Mouse (Mus musculus) intestine, embryonic 14.5 days (tissue): ENCODE measurements at regions not wholly inside any gene's neighbourhood (a gene's known extent, or its start where the extent isn't known, plus 50 kb on each side); places are given as distances from the start of the nearest gene placed in this dataset.

Source experiments
- ATAC-seq: fragments of 200-750 bp; cut with Nextera tagmentation; replicated peaks from 2 replicates; pipeline ENCODE4 v1.8.0; 2017; ENCODE audit warnings: low read depth, moderate number of reproducible peaks, moderate TSS enrichment, moderate library complexity; ENCODE audit not compliant: low FRiP score, low TSS enrichment
- DNase-seq: peaks from one replicate; pipeline ENCODE4 v3.0.0-alpha.2; 2018; ENCODE audit warnings: low spot score
- H3K27ac ChIP-seq: fragments of 300-500 bp; sonication (generic); 2 replicates; pipeline ENCODE4 v1.5.1; 2014; ENCODE audit warnings: low read depth, mild to moderate bottlenecking, control low read depth
- H3K27me3 ChIP-seq: fragments of 300-500 bp; sonication (generic); replicated peaks from 2 replicates; pipeline ENCODE4 v1.6.1; 2014; ENCODE audit warnings: low read length, control low read depth; ENCODE audit not compliant: control insufficient read depth, insufficient read depth
- H3K36me3 ChIP-seq: fragments of 300-500 bp; sonication (generic); 2 replicates; pipeline ENCODE4 v1.6.1; 2014; ENCODE audit warnings: low read length, control low read depth; ENCODE audit not compliant: control insufficient read depth, insufficient read depth
- H3K4me1 ChIP-seq: fragments of 300-500 bp; sonication (generic); replicated peaks from 2 replicates; pipeline ENCODE4 v1.6.1; 2014; ENCODE audit warnings: low read length, control low read depth, mixed read lengths; ENCODE audit not compliant: control insufficient read depth, insufficient read depth
- H3K4me2 ChIP-seq: fragments of 300-500 bp; sonication (generic); 2 replicates; pipeline ENCODE4 v1.6.1; 2014; ENCODE audit warnings: low read length
- H3K4me3 ChIP-seq: fragments of 300-500 bp; sonication (generic); 2 replicates; pipeline ENCODE4 v1.5.1; 2014; ENCODE audit warnings: low read depth, low read length, control low read depth, mixed read lengths
- H3K9ac ChIP-seq: fragments of 300-500 bp; sonication (generic); 2 replicates; pipeline ENCODE4 v1.6.1; 2014; ENCODE audit warnings: mild to moderate bottlenecking, low read length
- H3K9me3 ChIP-seq: fragments of 300-500 bp; sonication (generic); 2 replicates; pipeline ENCODE4 v1.6.1; 2016; ENCODE audit warnings: low read length, control low read depth; ENCODE audit not compliant: control insufficient read depth
- WGBS: fragments of 180-500 bp; shearing (Covaris S2); extraction: QIAGEN DNeasy Blood & Tissue Kit; methylation state at CpG from one replicate; pipeline ENCODE4 v1.1.7; 2014; 5-methylcytosine and 5-hydroxymethylcytosine counted together

DNA sequence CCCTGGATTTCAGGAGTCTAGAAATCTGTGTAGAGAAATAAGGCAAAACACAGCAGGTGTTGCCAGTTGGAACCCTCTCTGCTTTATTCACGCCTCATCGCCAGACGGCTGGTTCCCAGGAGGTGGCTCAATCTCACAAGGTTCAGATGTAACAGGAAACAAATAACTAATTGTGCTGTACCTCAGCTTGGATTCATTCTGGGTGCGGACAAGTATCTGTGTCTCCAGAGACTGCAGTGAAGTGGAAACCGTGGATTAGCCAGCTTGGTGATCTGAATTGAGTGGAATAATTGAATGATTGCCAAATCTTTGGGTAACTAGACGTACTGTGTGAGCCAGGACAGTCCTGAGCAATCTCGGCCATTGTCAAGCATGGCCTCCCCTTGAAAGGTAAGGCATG is 145.4 kb upstream of the Nr4a3 start:
- no peak overlapping the region for H3K4me2 ChIP-seq
- no peak for DNase-seq
- no peaks in the 10 kb centered on the region for H3K36me3 ChIP-seq
- H3K9ac ChIP-seq: no peak overlapping the region
- no peak for ATAC-seq
- no peaks in the 10 kb centered on the region for H3K27me3 ChIP-seq
- 77% methylated on average over 7 of the region's 7 CpGs for WGBS
- H3K9me3 ChIP-seq: no peaks in the 10 kb centered on the region
- H3K4me3 ChIP-seq: no peak overlapping the region
- H3K27ac ChIP-seq: no peak overlapping the region
- H3K4me1 ChIP-seq: no peaks in the 10 kb centered on the region

DNA sequence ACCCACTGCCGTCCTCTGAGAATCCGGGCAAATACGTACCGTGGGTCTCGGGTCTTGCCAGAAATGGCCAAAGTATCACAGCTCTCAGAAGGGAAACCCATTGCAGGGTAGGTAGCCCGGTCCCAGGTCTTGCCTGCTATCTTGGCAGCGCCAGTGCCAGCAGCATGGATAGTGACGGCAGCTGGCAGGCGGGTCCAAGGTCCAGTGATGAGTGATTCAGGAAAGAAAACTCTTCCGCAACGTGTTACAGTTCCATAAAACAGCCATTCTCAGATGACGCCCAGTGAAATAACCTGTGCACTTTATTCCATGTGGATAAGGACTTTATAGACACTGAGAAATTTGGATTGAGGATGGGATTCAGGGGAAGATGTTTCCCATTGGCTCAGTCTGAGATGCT is 142.2 kb upstream of the Nr4a3 start:
- no peaks in the 10 kb centered on the region for H3K36me3 ChIP-seq
- ATAC-seq: no peak
- H3K4me3 ChIP-seq: no peak overlapping the region
- WGBS: 90% methylated on average over 12 of the region's 12 CpGs
- no peak overlapping the region for H3K27ac ChIP-seq
- H3K4me1 ChIP-seq: no peaks in the 10 kb centered on the region
- no peaks in the 10 kb centered on the region for H3K9me3 ChIP-seq
- no peak overlapping the region for H3K4me2 ChIP-seq
- no peak overlapping the region for H3K9ac ChIP-seq
- no peak for DNase-seq
- H3K27me3 ChIP-seq: no peaks in the 10 kb centered on the region

GRCm38 (mm10) chr4:47912259-47912658 is 132.7 kb upstream of the Nr4a3 start:
- no peak for ATAC-seq
- 86% methylated on average over 1 of the region's 1 CpGs for WGBS
- DNase-seq: no peak

GRCm38 (mm10) chr4:47919576-47919975 is 125.4 kb upstream of the Nr4a3 start:
- H3K4me3 ChIP-seq: no peak overlapping the region
- ATAC-seq (no peak), DNase-seq (no peak)
- H3K27ac ChIP-seq: no peak overlapping the region
- no peaks in the 10 kb centered on the region for H3K36me3 ChIP-seq
- no peaks in the 10 kb centered on the region for H3K4me1 ChIP-seq
- no peak overlapping the region for H3K4me2 ChIP-seq
- no peaks in the 10 kb centered on the region for H3K9me3 ChIP-seq
- WGBS: 43% methylated on average over 7 of the region's 7 CpGs
- no peaks in the 10 kb centered on the region for H3K27me3 ChIP-seq
- no peak overlapping the region for H3K9ac ChIP-seq

More at GRCm38 (mm10) chr4:47912259-47912658, 132.7 kb upstream of the Nr4a3 start:
- no peak overlapping the region for H3K27ac ChIP-seq
- H3K27me3 ChIP-seq: no peaks in the 10 kb centered on the region
- no peaks in the 10 kb centered on the region for H3K4me1 ChIP-seq
- no peak overlapping the region for H3K4me3 ChIP-seq
- no peaks in the 10 kb centered on the region for H3K36me3 ChIP-seq
- no peak overlapping the region for H3K4me2 ChIP-seq
- no peaks in the 10 kb centered on the region for H3K9me3 ChIP-seq
- no peak overlapping the region for H3K9ac ChIP-seq

GRCm38 (mm10) chr4:47931464-47931863 is 113.5 kb upstream of the Nr4a3 start:
- Histone ChIP-seq H3K27ac (no peak overlapping the region), H3K9ac (no peak overlapping the region), H3K4me1 (no peaks in the 10 kb centered on the region), H3K4me2 (no peak overlapping the region), H3K27me3 (no peaks in the 10 kb centered on the region), H3K9me3 (peaks cover 4% of the 10 kb centered on the region; the same call in 1 of the 2 replicates), H3K4me3 (no peak overlapping the region), H3K36me3 (no peaks in the 10 kb centered on the region)
- 83% methylated on average over 2 of the region's 2 CpGs for WGBS
- ATAC-seq (no peak), DNase-seq (no peak)

DNA sequence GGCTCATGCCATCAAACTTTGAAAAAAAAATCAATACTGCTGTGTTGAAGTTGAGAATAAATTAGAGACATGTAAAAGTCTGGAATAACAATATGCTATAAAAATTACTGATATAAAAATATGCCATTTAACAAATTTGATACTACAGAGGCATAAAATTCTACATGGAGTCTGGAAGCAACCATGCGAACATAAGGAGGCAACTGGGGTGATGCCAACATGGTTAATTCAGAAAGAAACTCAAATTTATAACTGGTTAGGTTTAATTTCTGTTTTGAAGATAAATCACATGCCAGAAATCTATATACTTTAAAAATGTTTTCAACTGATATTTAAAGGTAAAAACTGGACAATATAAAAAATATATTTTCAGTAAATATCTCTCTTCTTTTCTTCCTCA is 111.4 kb upstream of the Nr4a3 start:
- Histone ChIP-seq H3K27ac (no peak overlapping the region), H3K9me3 (peaks cover 4% of the 10 kb centered on the region; the same call in 1 of the 2 replicates), H3K27me3 (no peaks in the 10 kb centered on the region), H3K36me3 (no peaks in the 10 kb centered on the region), H3K9ac (no peak overlapping the region), H3K4me1 (no peaks in the 10 kb centered on the region), H3K4me2 (no peak overlapping the region), H3K4me3 (no peak overlapping the region)
- ATAC-seq (no peak), DNase-seq (no peak)
- 96% methylated on average over 1 of the region's 1 CpGs for WGBS

GRCm38 (mm10) chr4:47935547-47935946 is 109.4 kb upstream of the Nr4a3 start:
- WGBS: 88% methylated on average over 3 of the region's 3 CpGs
- Histone ChIP-seq H3K27ac (no peak overlapping the region), H3K9me3 (peaks cover 4% of the 10 kb centered on the region; the same call in 1 of the 2 replicates), H3K36me3 (no peaks in the 10 kb centered on the region), H3K9ac (no peak overlapping the region), H3K4me1 (no peaks in the 10 kb centered on the region), H3K4me3 (no peak overlapping the region), H3K27me3 (no peaks in the 10 kb centered on the region), H3K4me2 (no peak overlapping the region)
- ATAC-seq (no peak), DNase-seq (no peak)

DNA sequence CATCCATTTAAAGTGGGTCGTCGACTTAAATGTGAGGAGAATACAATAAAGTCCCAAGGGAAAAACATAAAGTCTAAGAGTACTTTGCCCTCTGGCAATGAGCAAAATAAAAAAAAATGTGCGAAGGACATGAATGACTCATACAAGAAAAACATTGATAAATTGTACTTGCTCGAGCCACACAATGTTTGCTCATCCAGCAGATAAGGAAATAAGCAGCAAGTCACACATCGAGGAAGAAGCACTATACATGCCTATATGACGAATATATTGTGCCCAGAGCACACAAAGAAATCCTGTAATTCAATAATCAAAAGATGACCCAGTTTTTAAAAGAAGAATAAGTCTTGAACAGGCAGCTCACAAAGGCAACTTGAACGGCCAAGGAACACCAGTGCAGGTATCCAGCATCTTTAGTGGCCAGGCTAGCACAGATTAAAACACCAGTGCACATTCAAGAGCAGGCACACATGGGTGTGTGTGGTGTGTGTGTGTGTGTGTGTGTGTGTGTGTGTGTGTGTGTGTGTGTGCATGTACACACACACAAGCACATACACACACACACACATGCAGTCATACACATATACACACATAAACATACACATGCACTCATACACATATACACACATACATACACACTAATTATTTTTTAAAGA is 108.4 kb upstream of the Nr4a3 start:
- Histone ChIP-seq H3K9ac (no peak overlapping the region), H3K36me3 (no peaks in the 10 kb centered on the region), H3K4me1 (no peaks in the 10 kb centered on the region), H3K27ac (0 out of 2 replicates have a peak overlapping the region, but pooled peaks have one; percentile 47), H3K9me3 (peaks cover 4% of the 10 kb centered on the region; the same call in 1 of the 2 replicates), H3K27me3 (no peaks in the 10 kb centered on the region), H3K4me3 (no peak overlapping the region), H3K4me2 (no peak overlapping the region)
- no peak for DNase-seq
- peak; percentile 87 for ATAC-seq
- WGBS: 57% methylated on average over 7 of the region's 7 CpGs

DNA sequence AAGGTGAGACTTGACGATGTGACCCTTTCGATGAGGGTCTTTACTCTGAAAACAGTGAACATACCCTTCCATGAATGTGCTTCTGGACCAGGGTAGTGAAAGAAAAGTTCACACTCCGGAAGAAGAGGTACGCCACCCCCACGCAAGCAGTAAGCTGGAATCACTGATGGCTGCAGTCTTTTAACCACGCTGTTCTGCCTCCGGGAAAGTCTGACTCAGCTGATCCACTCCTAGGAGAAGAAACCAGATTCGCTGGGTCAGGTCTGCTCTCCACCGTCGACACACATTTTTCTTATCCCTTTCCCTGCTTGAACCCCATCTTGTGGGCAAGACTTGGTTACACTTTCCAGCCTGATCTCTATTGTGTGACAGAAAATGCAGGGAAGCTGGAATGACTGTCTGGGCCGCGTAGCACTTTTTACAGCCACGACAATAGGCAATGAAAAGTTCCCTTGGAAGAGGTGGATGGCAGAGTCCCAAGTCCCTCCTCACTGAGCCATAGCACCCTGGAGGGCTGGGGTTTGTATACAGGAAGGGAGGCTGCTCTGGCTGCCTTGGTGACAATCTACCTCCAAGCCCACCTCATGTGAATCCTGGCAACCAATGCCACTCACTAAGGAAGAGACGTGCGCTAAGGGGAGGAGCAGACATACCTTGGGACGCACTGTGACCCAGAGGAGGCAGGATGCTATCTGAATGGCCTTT is 96.9 kb upstream of the Nr4a3 start:
- DNase-seq: no peak
- H3K9me3 ChIP-seq: no peaks in the 10 kb centered on the region
- no peak overlapping the region for H3K27ac ChIP-seq
- WGBS: 66% methylated on average over 16 of the region's 16 CpGs
- H3K27me3 ChIP-seq: no peaks in the 10 kb centered on the region
- no peaks in the 10 kb centered on the region for H3K36me3 ChIP-seq
- no peak overlapping the region for H3K9ac ChIP-seq
- H3K4me3 ChIP-seq: no peak overlapping the region
- H3K4me1 ChIP-seq: no peaks in the 10 kb centered on the region
- H3K4me2 ChIP-seq: no peak overlapping the region
- ATAC-seq: no peak
